Mouse (Mus musculus) forebrain, embryonic 12.5 days (tissue): ENCODE measurements at regions not wholly inside any gene's neighbourhood (a gene's known extent, or its start where the extent isn't known, plus 50 kb on each side); places are given as distances from the start of the nearest gene placed in this dataset.
"Not testable (repeated sequence)": the region's sequence is repeated elsewhere in the genome, so short reads cannot be mapped to it uniquely, and the experiment has no call there.

Experiments used
- ATAC-seq: fragments of 200-750 bp; cut with Nextera tagmentation; 2 replicates; pipeline ENCODE4 v1.8.0; 2017; ENCODE audit warnings: moderate TSS enrichment; ENCODE audit not compliant: low FRiP score
- H3K27ac ChIP-seq: fragments of 300-500 bp; sonication (generic); 2 replicates; pipeline ENCODE4 v1.5.1; 2016; ENCODE audit warnings: mild to moderate bottlenecking
- H3K27me3 ChIP-seq: fragments of 300-500 bp; sonication (generic); 2 replicates; pipeline ENCODE4 v1.6.1; 2016; ENCODE audit warnings: mild to moderate bottlenecking
- H3K36me3 ChIP-seq: fragments of 300-500 bp; sonication (generic); replicated peaks from 2 replicates; pipeline ENCODE4 v1.6.1; 2016; ENCODE audit warnings: mild to moderate bottlenecking
- H3K4me1 ChIP-seq: fragments of 300-500 bp; sonication (generic); 2 replicates; pipeline ENCODE4 v1.6.1; 2016
- H3K4me2 ChIP-seq: fragments of 300-500 bp; sonication (generic); 2 replicates; pipeline ENCODE4 v1.6.1; 2016; ENCODE audit warnings: mild to moderate bottlenecking, moderate library complexity
- H3K4me3 ChIP-seq: fragments of 300-500 bp; sonication (generic); replicated peaks from 2 replicates; pipeline ENCODE4 v1.5.1; 2016; ENCODE audit warnings: mild to moderate bottlenecking
- H3K9ac ChIP-seq: fragments of 300-500 bp; sonication (generic); 2 replicates; pipeline ENCODE4 v1.6.1; 2016; ENCODE audit warnings: mild to moderate bottlenecking
- H3K9me3 ChIP-seq: fragments of 300-500 bp; sonication (generic); 2 replicates; pipeline ENCODE4 v1.6.1; 2016
- WGBS: fragments of 180-500 bp; shearing (Covaris S2); methylation state at CpG from one replicate; pipeline ENCODE4 v1.1.7; 2016; 5-methylcytosine and 5-hydroxymethylcytosine counted together

DNA sequence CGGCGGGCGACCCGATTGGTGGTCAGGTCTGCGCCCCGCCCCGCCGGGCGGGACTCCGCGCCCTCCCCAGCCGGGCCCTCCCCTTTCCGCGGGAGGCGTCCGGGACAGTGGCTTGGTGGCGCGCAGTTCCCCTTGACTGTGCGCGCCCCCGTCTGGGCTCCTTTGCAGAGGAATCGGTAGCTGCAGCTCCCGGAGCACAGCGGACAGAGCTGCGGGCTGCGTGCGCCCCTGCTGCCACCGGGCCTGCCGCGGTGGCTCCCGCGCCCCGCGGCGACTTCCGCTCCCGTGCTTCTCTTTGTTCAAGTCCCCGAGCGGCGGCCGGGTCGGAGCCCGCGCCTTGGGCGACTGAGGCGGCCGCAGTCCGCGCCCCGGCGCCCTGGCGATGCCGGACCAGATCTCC lies 566.6 kb upstream of the Gm21863 start:
- Histone ChIP-seq H3K4me2 (peak overlapping the region; percentile 17; the same call in 1 of the 2 replicates), H3K4me3 (peak overlapping the region; percentile 39)
- H3K36me3 ChIP-seq, H3K9ac ChIP-seq, H3K4me1 ChIP-seq, ATAC-seq, H3K27me3 ChIP-seq, H3K27ac ChIP-seq, H3K9me3 ChIP-seq: not testable (repeated sequence)
- WGBS, result 2% methylated on average over 46 of the region's 53 CpGs
